Mouse (Mus musculus) embryonic facial prominence, embryonic 14.5 days (tissue): ENCODE results near the gene Rd3l. TPM values are rescaled to one million over a fixed set of nuclear protein-coding genes. Genes with fewer than 3 reads are reported as not detected.
"Not testable (repeated sequence)": the region's sequence is repeated elsewhere in the genome, so short reads cannot be mapped to it uniquely, and the experiment has no call there.

Experiments
- ATAC-seq: fragments of 200-750 bp; cut with Nextera tagmentation; 2 replicates; pipeline ENCODE4 v1.8.0; 2017; ENCODE audit warnings: low read depth, moderate number of reproducible peaks, moderate TSS enrichment
- DNase-seq: peaks from one replicate; pipeline ENCODE4 v3.0.0-alpha.2; 2015; ENCODE audit warnings: low spot score
- H3K27ac ChIP-seq: fragments of 300-500 bp; sonication (generic); replicated peaks from 2 replicates; pipeline ENCODE4 v1.5.1; 2014; ENCODE audit warnings: low read depth, mild to moderate bottlenecking, low read length, moderate library complexity
- H3K27me3 ChIP-seq: fragments of 300-500 bp; sonication (generic); replicated peaks from 2 replicates; pipeline ENCODE4 v1.6.1; 2014; ENCODE audit warnings: low read length; ENCODE audit not compliant: control insufficient read depth, insufficient read depth
- H3K36me3 ChIP-seq: fragments of 300-500 bp; sonication (generic); 2 replicates; pipeline ENCODE4 v1.6.1; 2014; ENCODE audit warnings: low read length, mixed read lengths; ENCODE audit not compliant: control insufficient read depth, insufficient read depth
- H3K4me1 ChIP-seq: fragments of 300-500 bp; sonication (generic); 2 replicates; pipeline ENCODE4 v1.6.1; 2014; ENCODE audit warnings: antibody characterized with exemption, low read length; ENCODE audit not compliant: control insufficient read depth, insufficient read depth
- H3K4me2 ChIP-seq: fragments of 300-500 bp; sonication (generic); 2 replicates; pipeline ENCODE4 v1.6.1; 2014; ENCODE audit warnings: low read depth, mild to moderate bottlenecking, low read length, moderate library complexity, mixed read lengths
- H3K4me3 ChIP-seq: fragments of 300-500 bp; sonication (generic); 2 replicates; pipeline ENCODE4 v1.5.1; 2014; ENCODE audit warnings: low read depth, mild to moderate bottlenecking, low read length
- H3K9ac ChIP-seq: fragments of 300-500 bp; sonication (generic); 2 replicates; pipeline ENCODE4 v1.6.1; 2014; ENCODE audit warnings: low read depth, mild to moderate bottlenecking, low read length, moderate library complexity, mixed read lengths
- H3K9me3 ChIP-seq: fragments of 300-500 bp; sonication (generic); 2 replicates; pipeline ENCODE4 v1.6.1; 2016; ENCODE audit warnings: low read length; ENCODE audit not compliant: control insufficient read depth
- WGBS: fragments of 180-500 bp; shearing (Covaris S2); extraction: QIAGEN DNeasy Blood & Tissue Kit; methylation state at CpG from one replicate; pipeline ENCODE4 v1.1.7; 2014; 5-methylcytosine and 5-hydroxymethylcytosine counted together
- polyA plus RNA-seq: library from polyadenylated mRNA; unstranded; fragments of >200 nt; fragmentation: Nextera tagmentation; extraction: Ambion mirVana; gene quantifications from 2 replicates; pipeline ENCODE4 v1.2.1, GENCODE M21; 2014

The Rd3l gene
- polyA plus RNA-seq, 1 experiment from 2014 or later: not detected

DNA sequence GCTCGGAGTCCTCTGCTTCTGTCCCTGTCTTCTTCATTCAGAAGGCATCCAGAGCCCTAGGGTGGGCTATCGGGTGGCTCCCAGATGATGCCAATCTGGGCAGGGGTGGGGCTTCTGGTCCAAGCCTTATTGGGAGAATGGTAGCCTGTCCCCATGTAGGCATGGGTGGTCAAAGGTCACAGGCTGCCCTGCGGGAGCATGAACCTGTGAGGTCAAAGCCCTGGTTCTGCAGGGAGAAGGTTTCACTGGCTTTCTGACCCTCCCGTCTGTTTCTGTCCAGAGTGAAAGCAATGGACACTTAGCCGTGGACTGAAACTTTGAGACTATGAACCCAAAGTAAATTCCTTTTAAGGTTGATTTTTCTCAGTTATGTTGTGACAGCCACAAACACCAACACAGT lies 24.9 kb downstream of the Rd3l start:
- H3K27ac ChIP-seq: no peak overlapping the region
- H3K4me1 ChIP-seq: no peaks in the 10 kb centered on the region; the same call in 1 of the 2 replicates
- 58% methylated on average over 5 of the region's 5 CpGs for whole genome bisulfite sequencing
- no peak overlapping the region for H3K9ac ChIP-seq
- no peak overlapping the region for H3K4me2 ChIP-seq
- no peaks in the 10 kb centered on the region for H3K27me3 ChIP-seq
- H3K9me3 ChIP-seq: no peaks in the 10 kb centered on the region
- ATAC-seq (no peak), DNase-seq (no peak)
- H3K4me3 ChIP-seq: no peak overlapping the region
- peaks cover 20% of the 10 kb centered on the region for H3K36me3 ChIP-seq

DNA sequence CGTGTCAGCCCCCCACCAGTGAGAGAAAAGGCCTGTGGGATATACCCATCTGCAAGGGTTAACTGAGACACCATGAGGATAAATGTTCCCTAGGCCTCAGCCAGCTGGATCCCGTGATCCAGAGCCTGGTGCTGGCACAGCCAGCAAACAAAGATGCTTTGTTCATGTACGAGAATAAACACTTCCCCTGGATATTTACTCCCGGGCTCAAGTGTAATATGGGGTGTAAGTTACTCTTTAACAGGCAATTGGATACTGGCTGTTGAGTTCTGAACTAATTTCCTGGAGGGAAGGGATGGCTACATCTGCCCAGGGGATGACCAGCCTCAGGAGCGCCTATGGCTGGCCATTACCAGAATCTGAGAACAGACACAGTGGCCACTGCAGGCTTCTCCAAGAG lies 29.4 kb downstream of the Rd3l start:
- no peak for ATAC-seq
- 36% methylated on average over 5 of the region's 5 CpGs for WGBS
- no peaks in the 10 kb centered on the region for H3K9me3 ChIP-seq

DNA sequence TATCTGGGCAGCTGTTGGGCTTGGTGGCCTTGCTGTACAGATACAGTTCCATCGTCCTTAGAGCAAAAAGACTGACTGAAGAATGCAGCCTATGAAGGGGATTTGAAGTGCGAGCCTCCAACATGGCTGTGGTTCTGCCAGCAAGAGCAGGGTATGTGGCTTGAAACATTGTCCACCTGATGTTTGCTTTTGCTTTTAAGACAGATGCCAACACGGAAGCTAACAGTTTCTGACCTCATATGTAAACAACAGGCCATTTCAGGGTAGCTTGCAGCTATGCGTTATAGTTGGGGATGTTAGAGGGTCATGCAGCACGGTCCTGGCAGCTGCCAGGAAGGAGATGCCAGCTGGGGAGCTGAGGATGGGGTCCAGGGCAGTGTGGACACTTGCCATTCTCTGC lies 30.6 kb downstream of the Rd3l start:
- Histone ChIP-seq H3K9ac (no peak overlapping the region), H3K4me2 (no peak overlapping the region), H3K4me3 (no peak overlapping the region), H3K27ac (no peak overlapping the region), H3K4me1 (peaks cover 1% of the 10 kb centered on the region), H3K9me3 (no peaks in the 10 kb centered on the region), H3K27me3 (no peaks in the 10 kb centered on the region), H3K36me3 (no peaks in the 10 kb centered on the region)
- no peak for DNase-seq
- WGBS: 82% methylated on average over 5 of the region's 5 CpGs
- ATAC-seq: no peak

More for the DNA sequence above, 29.4 kb downstream of the Rd3l start:
- no peak for DNase-seq
- no peaks in the 10 kb centered on the region for H3K36me3 ChIP-seq
- no peak overlapping the region for H3K4me3 ChIP-seq
- no peak overlapping the region for H3K9ac ChIP-seq
- no peak overlapping the region for H3K27ac ChIP-seq
- H3K4me1 ChIP-seq: no peaks in the 10 kb centered on the region; the same call in 1 of the 2 replicates
- H3K4me2 ChIP-seq: no peak overlapping the region
- H3K27me3 ChIP-seq: no peaks in the 10 kb centered on the region

DNA sequence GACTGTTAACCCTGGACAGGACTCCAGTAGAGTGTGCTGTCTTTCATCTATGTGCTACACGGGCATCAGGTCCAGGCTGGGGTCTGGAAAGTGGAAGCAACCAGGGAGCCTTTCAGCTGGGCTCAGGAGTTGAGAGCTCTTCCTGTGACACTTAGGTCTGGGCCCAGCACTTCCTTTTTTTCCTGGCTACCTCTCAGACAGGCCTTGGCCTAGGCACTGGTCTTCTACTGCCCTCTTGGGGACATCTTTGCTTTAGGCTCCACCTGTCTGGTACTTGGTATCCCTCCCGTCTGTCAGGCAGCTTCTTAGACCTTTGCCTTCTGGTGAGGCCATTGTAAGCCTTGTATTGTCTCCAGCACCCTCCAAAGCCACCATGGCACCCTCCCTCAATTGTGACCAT lies 34.4 kb downstream of the Rd3l start:
- Histone ChIP-seq H3K4me2 (no peak overlapping the region), H3K4me1 (peaks cover 17% of the 10 kb centered on the region), H3K27ac (0 out of 2 replicates have a peak overlapping the region, but pooled peaks have one; percentile 28), H3K4me3 (no peak overlapping the region), H3K27me3 (no peaks in the 10 kb centered on the region), H3K36me3 (no peaks in the 10 kb centered on the region), H3K9ac (no peak overlapping the region), H3K9me3 (no peaks in the 10 kb centered on the region)
- ATAC-seq: peak; percentile 41; the same call in 1 of the 2 replicates
- peak; percentile 79 for DNase-seq
- 43% methylated on average over 2 of the region's 2 CpGs for WGBS

DNA sequence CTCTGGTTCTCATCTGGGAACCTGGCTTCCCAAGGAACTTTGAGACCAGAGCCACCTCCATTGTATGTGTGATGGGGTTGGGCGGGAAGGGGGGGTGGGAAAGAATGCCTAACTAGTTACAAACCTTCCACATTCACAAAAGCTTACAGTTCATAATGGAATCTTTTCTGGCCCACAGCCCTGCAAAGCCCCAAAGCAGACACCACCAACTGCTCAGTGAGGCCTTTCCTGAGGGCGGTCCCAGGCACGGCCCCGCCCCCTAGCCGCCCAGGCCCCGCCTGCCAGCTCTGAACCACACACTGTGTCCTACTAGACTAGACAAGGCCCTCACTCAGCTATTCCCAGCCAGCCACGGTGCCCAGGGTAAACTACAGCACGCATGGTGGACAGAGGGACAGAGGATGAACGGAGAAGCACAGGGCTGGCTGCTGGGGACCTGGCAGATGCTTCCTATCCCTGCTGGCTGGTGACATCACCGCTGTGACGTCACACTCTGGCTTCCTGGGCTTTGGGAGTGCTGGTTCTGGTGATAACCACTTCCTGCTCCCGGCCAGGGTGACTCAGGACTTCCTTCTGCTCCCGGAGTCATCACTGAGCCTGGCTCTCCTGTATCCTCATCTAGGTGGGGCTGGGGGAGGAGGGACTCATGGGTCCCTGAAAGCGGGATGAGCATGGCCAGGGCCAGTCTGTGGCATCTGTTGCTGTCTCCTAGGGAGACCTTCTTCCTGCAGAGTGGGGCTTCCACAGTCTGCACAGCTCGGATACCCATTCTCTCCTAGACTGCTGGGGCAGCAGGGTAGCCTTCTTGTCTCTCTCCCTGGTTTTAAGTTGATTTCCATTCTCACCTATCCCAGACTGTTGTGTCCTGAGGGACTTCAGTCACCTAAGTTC lies 35.1 kb downstream of the Rd3l start:
- H3K9ac ChIP-seq, H3K9me3 ChIP-seq, H3K4me2 ChIP-seq, H3K4me3 ChIP-seq, H3K36me3 ChIP-seq, H3K27me3 ChIP-seq: not testable (repeated sequence)
- ATAC-seq: peak; percentile 82
- WGBS: 49% methylated on average over 6 of the region's 15 CpGs
- peaks cover 17% of the 10 kb centered on the region for H3K4me1 ChIP-seq
- DNase-seq: peak; percentile 60
- peak overlapping the region; percentile 87 for H3K27ac ChIP-seq

DNA sequence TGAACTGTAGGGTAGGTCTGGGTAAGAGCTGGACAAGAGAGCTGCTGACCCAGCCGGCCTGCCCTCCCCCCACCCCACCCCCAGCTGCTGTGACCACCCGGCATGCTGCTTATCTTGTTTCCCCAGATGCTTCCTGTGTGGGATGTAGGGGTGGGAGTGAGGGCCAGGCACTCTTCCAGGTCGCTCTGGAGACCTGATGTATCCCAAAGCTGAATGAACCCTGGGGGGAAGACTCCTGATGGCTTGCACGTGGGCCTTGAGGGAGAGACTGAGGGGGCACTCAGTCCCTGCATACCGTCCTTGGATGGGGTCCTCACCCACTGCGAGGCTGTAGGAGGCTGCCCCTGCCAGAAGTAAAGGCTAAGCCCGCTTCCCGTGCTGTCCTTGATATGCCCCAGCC lies 36.0 kb downstream of the Rd3l start:
- peaks cover 17% of the 10 kb centered on the region for H3K4me1 ChIP-seq
- WGBS: 42% methylated on average over 8 of the region's 8 CpGs
- H3K9me3 ChIP-seq: no peaks in the 10 kb centered on the region
- H3K4me3 ChIP-seq: no peak overlapping the region
- H3K36me3 ChIP-seq: no peaks in the 10 kb centered on the region
- H3K27ac ChIP-seq: peak overlapping the region; percentile 87
- H3K4me2 ChIP-seq: no peak overlapping the region
- no peaks in the 10 kb centered on the region for H3K27me3 ChIP-seq
- DNase-seq: no peak
- peak overlapping the region; percentile 40 for H3K9ac ChIP-seq
- ATAC-seq: no peak

DNA sequence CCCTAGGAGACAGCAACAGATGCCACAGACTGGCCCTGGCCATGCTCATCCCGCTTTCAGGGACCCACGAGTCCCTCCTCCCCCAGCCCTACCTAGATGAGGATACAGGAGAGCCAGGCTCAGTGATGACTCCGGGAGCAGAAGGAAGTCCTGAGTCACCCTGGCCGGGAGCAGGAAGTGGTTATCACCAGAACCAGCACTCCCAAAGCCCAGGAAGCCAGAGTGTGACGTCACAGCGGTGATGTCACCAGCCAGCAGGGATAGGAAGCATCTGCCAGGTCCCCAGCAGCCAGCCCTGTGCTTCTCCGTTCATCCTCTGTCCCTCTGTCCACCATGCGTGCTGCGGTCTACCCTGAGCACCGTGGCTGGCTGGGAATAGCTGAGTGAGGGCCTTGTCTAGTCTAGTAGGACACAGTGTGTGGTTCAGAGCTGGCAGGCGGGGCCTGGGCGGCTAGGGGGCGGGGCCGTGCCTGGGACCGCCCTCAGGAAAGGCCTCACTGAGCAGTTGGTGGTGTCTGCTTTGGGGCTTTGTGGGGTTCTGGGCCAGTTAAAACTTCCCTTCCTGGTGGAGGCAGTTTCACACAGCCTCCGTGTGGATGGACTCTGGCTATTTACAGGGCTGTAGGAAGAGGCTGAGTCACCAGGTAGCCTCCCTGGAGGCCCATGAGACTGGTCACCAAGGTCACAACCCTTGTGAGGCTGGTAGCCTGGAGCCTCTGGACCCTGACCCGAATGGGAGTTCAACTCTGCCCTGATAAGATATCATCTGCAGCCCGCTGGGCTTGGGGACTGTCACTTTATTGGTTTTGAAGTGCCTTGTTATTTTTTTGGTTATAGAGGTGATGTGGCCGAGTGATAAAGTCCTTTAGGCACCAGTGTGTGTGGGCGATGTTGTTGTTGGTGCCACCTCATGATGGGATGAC lies 36.8 kb downstream of the Rd3l start:
- H3K27ac ChIP-seq: peak overlapping the region; percentile 65
- not testable (repeated sequence) for H3K4me2 ChIP-seq, H3K27me3 ChIP-seq, H3K9ac ChIP-seq, DNase-seq, H3K4me3 ChIP-seq, H3K9me3 ChIP-seq, H3K36me3 ChIP-seq
- peaks cover 20% of the 10 kb centered on the region for H3K4me1 ChIP-seq
- ATAC-seq: peak; percentile 56; the same call in 1 of the 2 replicates
- WGBS: 73% methylated on average over 11 of the region's 20 CpGs

DNA sequence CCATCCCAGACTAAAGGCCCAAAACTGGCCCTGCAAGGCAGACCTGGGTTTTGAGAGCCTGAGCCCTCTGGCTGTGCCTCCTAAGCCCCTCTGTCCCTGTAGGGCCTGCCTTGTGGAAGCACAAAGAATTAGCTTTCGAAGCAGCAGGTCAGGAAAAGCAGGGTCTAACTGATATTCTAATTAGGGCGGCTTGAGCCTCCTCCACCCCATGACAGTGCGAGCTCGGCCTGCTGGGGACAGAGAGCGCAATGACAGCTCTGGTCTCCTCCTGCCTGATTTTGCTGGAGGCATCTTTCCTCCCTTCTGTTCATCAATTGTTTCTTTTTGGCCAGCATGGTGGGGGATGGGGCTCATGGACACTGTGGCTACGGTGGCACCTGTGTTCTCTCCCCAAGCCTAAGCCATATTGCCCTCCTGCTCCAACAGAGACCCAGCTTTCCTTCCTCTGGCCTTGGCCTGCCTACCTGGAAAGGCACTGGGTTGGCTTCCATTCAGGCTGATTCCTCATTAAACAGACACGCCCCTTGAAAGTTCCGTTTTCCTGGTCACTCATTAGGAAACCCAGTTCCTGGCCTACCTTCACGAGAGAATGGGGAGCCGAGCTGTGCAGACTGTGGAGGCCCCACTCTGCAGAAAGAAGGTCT lies 37.6 kb downstream of the Rd3l start:
- no peak overlapping the region; the same call in 1 of the 2 replicates for H3K27ac ChIP-seq
- peak overlapping the region; percentile 8; the same call in 1 of the 2 replicates for H3K9ac ChIP-seq
- no peak overlapping the region; the same call in 1 of the 2 replicates for H3K4me2 ChIP-seq
- H3K4me3 ChIP-seq: no peak overlapping the region
- H3K27me3 ChIP-seq: no peaks in the 10 kb centered on the region
- no peaks in the 10 kb centered on the region for H3K36me3 ChIP-seq
- no peak for ATAC-seq
- H3K4me1 ChIP-seq: peaks cover 28% of the 10 kb centered on the region
- DNase-seq: no peak
- H3K9me3 ChIP-seq: no peaks in the 10 kb centered on the region
- WGBS: 67% methylated on average over 10 of the region's 10 CpGs
